Mouse (Mus musculus) neural tube, embryonic 13.5 days (tissue): ENCODE results near the gene Arhgap29. TPM values are rescaled to one million over a fixed set of nuclear protein-coding genes. Genes with fewer than 3 reads are reported as not detected.
A peak's percentile ranks its signal among the peaks of the same experiment; 100 is the strongest.

Experiments used
- ATAC-seq: fragments of 200-750 bp; cut with Nextera tagmentation; 2 replicates; pipeline ENCODE4 v1.8.0; 2017; ENCODE audit warnings: low read depth, mild to moderate bottlenecking, moderate TSS enrichment, moderate library complexity
- H3K27ac ChIP-seq: fragments of 300-500 bp; sonication (generic); replicated peaks from 2 replicates; pipeline ENCODE4 v1.5.1; 2015; ENCODE audit warnings: moderate library complexity, mild to moderate bottlenecking, inconsistent platforms
- H3K27me3 ChIP-seq: fragments of 300-500 bp; sonication (generic); 2 replicates; pipeline ENCODE4 v1.6.1; 2015; ENCODE audit warnings: mild to moderate bottlenecking, inconsistent platforms
- H3K36me3 ChIP-seq: fragments of 300-500 bp; sonication (generic); 2 replicates; pipeline ENCODE4 v1.6.1; 2015; ENCODE audit warnings: mild to moderate bottlenecking, inconsistent platforms
- H3K4me1 ChIP-seq: fragments of 300-500 bp; sonication (generic); replicated peaks from 2 replicates; pipeline ENCODE4 v1.6.1; 2015; ENCODE audit warnings: inconsistent platforms
- H3K4me2 ChIP-seq: fragments of 300-500 bp; sonication (generic); 2 replicates; pipeline ENCODE4 v1.6.1; 2015; ENCODE audit warnings: inconsistent platforms, mild to moderate bottlenecking, moderate library complexity
- H3K4me3 ChIP-seq: fragments of 300-500 bp; sonication (generic); 2 replicates; pipeline ENCODE4 v1.5.1; 2015; ENCODE audit warnings: mild to moderate bottlenecking, inconsistent platforms
- H3K9ac ChIP-seq: fragments of 300-500 bp; sonication (generic); 2 replicates; pipeline ENCODE4 v1.6.1; 2015; ENCODE audit warnings: moderate library complexity, mild to moderate bottlenecking, inconsistent platforms
- H3K9me3 ChIP-seq: fragments of 300-500 bp; sonication (generic); 2 replicates; pipeline ENCODE4 v1.6.1; 2016; ENCODE audit warnings: inconsistent platforms
- WGBS: fragments of 180-500 bp; shearing (Covaris S2); methylation state at CpG from one replicate; pipeline ENCODE4 v1.1.7; 2015; 5-methylcytosine and 5-hydroxymethylcytosine counted together
- polyA plus RNA-seq: library from polyadenylated mRNA; unstranded; fragments of >200 nt; fragmentation: Nextera tagmentation; extraction: Ambion mirVana; gene quantifications from 2 replicates; pipeline ENCODE4 v1.2.1, GENCODE M21; 2015

Arhgap29 gene
- polyA plus RNA-seq, 1 experiment from 2014 or later = 28.0 TPM

GRCm38 (mm10) chr3:121969451-121969850, 17.1 kb downstream of the Arhgap29 start:
- H3K9ac ChIP-seq = peak overlapping the region; percentile 36; the same call in 1 of the 2 replicates
- H3K27ac ChIP-seq = no peak overlapping the region
- 69% methylated on average over 1 of the region's 1 CpGs for WGBS
- no peaks in the 10 kb centered on the region for H3K36me3 ChIP-seq
- H3K4me2 ChIP-seq = peak overlapping the region; percentile 77
- peak overlapping the region; percentile 53 for H3K4me3 ChIP-seq
- H3K4me1 ChIP-seq = peaks cover 15% of the 10 kb centered on the region
- ATAC-seq = no peak
- no peaks in the 10 kb centered on the region for H3K9me3 ChIP-seq
- peaks cover 23% of the 10 kb centered on the region for H3K27me3 ChIP-seq

GRCm38 (mm10) chr3:121973761-121974160, 21.4 kb downstream of the Arhgap29 start:
- H3K27ac ChIP-seq = no peak overlapping the region
- no peak for ATAC-seq
- peaks cover 11% of the 10 kb centered on the region for H3K27me3 ChIP-seq
- H3K9ac ChIP-seq = no peak overlapping the region
- WGBS = 69% methylated on average over 5 of the region's 5 CpGs
- no peak overlapping the region for H3K4me2 ChIP-seq
- no peaks in the 10 kb centered on the region for H3K36me3 ChIP-seq
- no peaks in the 10 kb centered on the region for H3K9me3 ChIP-seq
- H3K4me1 ChIP-seq = peaks cover under 1% of the 10 kb centered on the region; the same call in 1 of the 2 replicates
- no peak overlapping the region for H3K4me3 ChIP-seq

- WGBS = 90% methylated on average over 3 of the region's 3 CpGs
- ATAC-seq = no peak
- Histone ChIP-seq H3K9ac (no peak overlapping the region), H3K4me2 (no peak overlapping the region), H3K27ac (no peak overlapping the region), H3K36me3 (no peaks in the 10 kb centered on the region), H3K4me1 (no peaks in the 10 kb centered on the region), H3K4me3 (no peak overlapping the region), H3K27me3 (no peaks in the 10 kb centered on the region), H3K9me3 (no peaks in the 10 kb centered on the region)
These were observed 23.0 kb downstream of the Arhgap29 start for GRCm38 (mm10) chr3:121975381-121975780.

- H3K4me1 ChIP-seq = 0 out of 2 replicates have a peak, but pooled peaks cover 3% of the 10 kb centered on the region
- H3K4me2 ChIP-seq = no peak overlapping the region
- no peak overlapping the region for H3K27ac ChIP-seq
- WGBS = 84% methylated on average over 4 of the region's 4 CpGs
- no peak for ATAC-seq
- no peak overlapping the region for H3K9ac ChIP-seq
- H3K27me3 ChIP-seq = no peaks in the 10 kb centered on the region
- H3K36me3 ChIP-seq = no peaks in the 10 kb centered on the region
- no peaks in the 10 kb centered on the region for H3K9me3 ChIP-seq
- H3K4me3 ChIP-seq = no peak overlapping the region
These were observed 29.0 kb downstream of the Arhgap29 start for GRCm38 (mm10) chr3:121981306-121981705.

GRCm38 (mm10) chr3:121982450-121982849, 30.1 kb downstream of the Arhgap29 start:
- Histone ChIP-seq H3K27ac (no peak overlapping the region), H3K9ac (no peak overlapping the region), H3K27me3 (no peaks in the 10 kb centered on the region), H3K4me3 (no peak overlapping the region), H3K36me3 (no peaks in the 10 kb centered on the region), H3K4me2 (no peak overlapping the region), H3K4me1 (0 out of 2 replicates have a peak, but pooled peaks cover 3% of the 10 kb centered on the region), H3K9me3 (no peaks in the 10 kb centered on the region)
- no peak for ATAC-seq
- WGBS = 74% methylated on average over 4 of the region's 4 CpGs

GRCm38 (mm10) chr3:121995125-121995524, 42.8 kb downstream of the Arhgap29 start:
- H3K9ac ChIP-seq = no peak overlapping the region
- no peaks in the 10 kb centered on the region for H3K9me3 ChIP-seq
- H3K4me3 ChIP-seq = no peak overlapping the region
- no peak for ATAC-seq
- 0 out of 2 replicates have a peak, but pooled peaks cover 5% of the 10 kb centered on the region for H3K4me1 ChIP-seq
- no peaks in the 10 kb centered on the region for H3K27me3 ChIP-seq
- no peaks in the 10 kb centered on the region for H3K36me3 ChIP-seq
- H3K27ac ChIP-seq = no peak overlapping the region
- H3K4me2 ChIP-seq = no peak overlapping the region
- 65% methylated on average over 4 of the region's 4 CpGs for WGBS

GRCm38 (mm10) chr3:121999934-122000333, 47.6 kb downstream of the Arhgap29 start:
- Histone ChIP-seq H3K9me3 (no peaks in the 10 kb centered on the region), H3K9ac (no peak overlapping the region), H3K36me3 (no peaks in the 10 kb centered on the region), H3K27me3 (no peaks in the 10 kb centered on the region), H3K27ac (no peak overlapping the region), H3K4me2 (no peak overlapping the region), H3K4me1 (0 out of 2 replicates have a peak, but pooled peaks cover 5% of the 10 kb centered on the region), H3K4me3 (no peak overlapping the region)
- ATAC-seq = no peak
- WGBS = 29% methylated on average over 2 of the region's 2 CpGs

GRCm38 (mm10) chr3:122001568-122001967, 49.2 kb downstream of the Arhgap29 start:
- WGBS = 76% methylated on average over 6 of the region's 6 CpGs
- H3K27me3 ChIP-seq = no peaks in the 10 kb centered on the region

GRCm38 (mm10) chr3:122009818-122010217, 57.5 kb downstream of the Arhgap29 start:
- Histone ChIP-seq H3K9ac (no peak overlapping the region), H3K36me3 (peaks cover 4% of the 10 kb centered on the region; the same call in 1 of the 2 replicates), H3K27ac (no peak overlapping the region), H3K9me3 (no peaks in the 10 kb centered on the region), H3K4me2 (no peak overlapping the region), H3K4me1 (no peaks in the 10 kb centered on the region), H3K27me3 (no peaks in the 10 kb centered on the region), H3K4me3 (no peak overlapping the region)
- no peak for ATAC-seq
- 92% methylated on average over 5 of the region's 5 CpGs for WGBS

More at GRCm38 (mm10) chr3:122001568-122001967, 49.2 kb downstream of the Arhgap29 start:
- no peaks in the 10 kb centered on the region for H3K9me3 ChIP-seq
- H3K9ac ChIP-seq = no peak overlapping the region
- no peak overlapping the region for H3K4me2 ChIP-seq
- no peak for ATAC-seq
- H3K4me1 ChIP-seq = 0 out of 2 replicates have a peak, but pooled peaks cover 5% of the 10 kb centered on the region
- H3K36me3 ChIP-seq = no peaks in the 10 kb centered on the region
- H3K4me3 ChIP-seq = no peak overlapping the region
- no peak overlapping the region for H3K27ac ChIP-seq

GRCm38 (mm10) chr3:122010292-122010691, 58.0 kb downstream of the Arhgap29 start:
- no peaks in the 10 kb centered on the region for H3K9me3 ChIP-seq
- no peak overlapping the region for H3K9ac ChIP-seq
- no peak overlapping the region for H3K4me2 ChIP-seq
- WGBS = 87% methylated on average over 5 of the region's 5 CpGs
- no peak for ATAC-seq
- H3K36me3 ChIP-seq = peaks cover 4% of the 10 kb centered on the region; the same call in 1 of the 2 replicates
- no peak overlapping the region for H3K4me3 ChIP-seq
- no peaks in the 10 kb centered on the region for H3K4me1 ChIP-seq
- no peaks in the 10 kb centered on the region for H3K27me3 ChIP-seq
- no peak overlapping the region for H3K27ac ChIP-seq

- no peak for ATAC-seq
- 78% methylated on average over 1 of the region's 1 CpGs for WGBS
- no peak overlapping the region for H3K9ac ChIP-seq
- H3K27ac ChIP-seq = no peak overlapping the region
- no peaks in the 10 kb centered on the region for H3K27me3 ChIP-seq
- H3K36me3 ChIP-seq = peaks cover 4% of the 10 kb centered on the region; the same call in 1 of the 2 replicates
- H3K4me3 ChIP-seq = no peak overlapping the region
- H3K9me3 ChIP-seq = no peaks in the 10 kb centered on the region
- no peak overlapping the region for H3K4me2 ChIP-seq
- no peaks in the 10 kb centered on the region for H3K4me1 ChIP-seq
These were observed 60.1 kb downstream of the Arhgap29 start for GRCm38 (mm10) chr3:122012464-122012863.

- H3K36me3 ChIP-seq = no peaks in the 10 kb centered on the region
- ATAC-seq = no peak
- no peaks in the 10 kb centered on the region for H3K4me1 ChIP-seq
- H3K4me3 ChIP-seq = no peak overlapping the region
- no peak overlapping the region for H3K4me2 ChIP-seq
- H3K9me3 ChIP-seq = no peaks in the 10 kb centered on the region
- no peak overlapping the region for H3K27ac ChIP-seq
- H3K9ac ChIP-seq = no peak overlapping the region
- H3K27me3 ChIP-seq = no peaks in the 10 kb centered on the region
- WGBS = 94% methylated on average over 7 of the region's 7 CpGs
These were observed 66.1 kb downstream of the Arhgap29 start for GRCm38 (mm10) chr3:122018421-122018820.

GRCm38 (mm10) chr3:122019159-122019558, 66.8 kb downstream of the Arhgap29 start:
- Histone ChIP-seq H3K4me1 (no peaks in the 10 kb centered on the region), H3K27ac (no peak overlapping the region), H3K27me3 (no peaks in the 10 kb centered on the region), H3K4me2 (no peak overlapping the region), H3K4me3 (no peak overlapping the region), H3K36me3 (no peaks in the 10 kb centered on the region), H3K9ac (no peak overlapping the region), H3K9me3 (no peaks in the 10 kb centered on the region)
- WGBS = 94% methylated on average over 5 of the region's 5 CpGs
- no peak for ATAC-seq
